Mouse (Mus musculus): Measurements from ENCODE around the gene Ism2.
"Not testable (repeated sequence)": the region's sequence is repeated elsewhere in the genome, so short reads cannot be mapped to it uniquely, and the experiment has no call there.

Ism2 gene

GRCm38 (mm10) chr12:87299657-87300440 lies at the start of gene Ism2:
Gene Ism2 (minus strand): TSS chr12:87299705.
- no peak for DNase-seq (ENCODE audit: extremely low read depth, low read depth, low spot score)

DNA sequence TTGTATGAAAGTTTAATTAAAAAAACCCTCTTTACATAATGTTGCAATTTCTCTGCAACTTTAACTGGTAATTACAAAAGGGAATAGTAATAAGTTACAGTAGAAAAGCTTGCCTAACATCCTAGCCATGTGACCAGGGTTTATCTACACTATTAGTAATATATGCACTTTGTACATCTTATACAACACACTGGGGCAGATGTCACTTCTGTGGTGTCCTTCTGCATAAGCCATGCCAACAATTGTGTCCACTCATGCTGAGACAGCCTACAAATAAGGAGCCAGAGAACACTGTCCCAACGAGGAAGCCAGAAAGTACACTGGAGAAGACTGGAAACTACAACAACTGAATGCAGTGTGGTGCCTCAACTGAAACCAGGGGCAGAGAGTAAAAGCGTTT lies 48.5 kb upstream of the Ism2 start:
- DNase-seq (ENCODE audit: extremely low read depth, low read depth, low spot score) = no peak

DNA sequence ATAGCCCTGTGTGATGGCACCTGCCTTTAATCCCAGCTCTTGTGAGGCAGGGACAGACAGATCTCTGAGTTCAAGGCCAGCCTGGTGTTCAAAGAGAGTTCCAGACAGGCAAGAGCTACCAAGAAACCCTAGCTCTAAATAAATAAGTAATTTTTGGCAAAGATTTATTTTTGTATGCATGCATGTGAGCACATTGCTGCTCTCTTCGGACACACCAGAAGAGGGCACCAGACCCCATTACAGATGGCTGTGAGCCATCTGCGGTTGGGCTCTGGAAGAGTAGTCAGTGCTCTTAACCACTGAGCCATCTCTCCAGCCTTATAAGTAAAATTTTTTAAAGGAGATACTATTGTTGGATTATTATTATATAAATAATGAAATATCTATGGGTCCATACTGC lies 48.0 kb upstream of the Ism2 start:
- DNase-seq (ENCODE audit: extremely low read depth, low read depth, low spot score) = no peak

GRCm38 (mm10) chr12:87343084-87343605 lies 43.6 kb upstream of the Ism2 start:
- no peak for DNase-seq (ENCODE audit: extremely low read depth, low read depth, low spot score)

GRCm38 (mm10) chr12:87338082-87338481 lies 38.6 kb upstream of the Ism2 start:
- no peak for DNase-seq (ENCODE audit: extremely low read depth, low read depth, low spot score)

DNA sequence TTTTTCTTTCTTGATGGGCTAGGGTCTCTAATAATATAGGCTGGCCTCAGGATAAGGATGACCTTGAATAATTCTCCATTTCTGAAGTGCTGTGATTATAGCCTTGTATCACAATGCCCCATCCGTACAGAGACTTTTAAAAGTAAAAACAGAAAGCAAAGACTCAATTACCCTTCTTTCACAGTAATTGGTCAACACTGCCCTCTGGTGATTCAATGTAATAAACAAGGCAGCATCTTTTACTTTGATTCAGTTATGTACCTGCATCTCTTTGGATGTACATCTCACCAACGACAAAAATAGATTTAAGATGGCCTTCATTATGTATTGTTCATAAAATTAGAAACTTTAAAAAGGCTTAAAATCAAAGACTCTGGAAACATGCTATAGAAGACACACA lies 35.4 kb upstream of the Ism2 start:
- DNase-seq (ENCODE audit: extremely low read depth, low read depth, low spot score) = no peak

- no peak for DNase-seq (ENCODE audit: extremely low read depth, low read depth, low spot score)
These were observed 34.3 kb upstream of the Ism2 start for GRCm38 (mm10) chr12:87333794-87334193.

DNA sequence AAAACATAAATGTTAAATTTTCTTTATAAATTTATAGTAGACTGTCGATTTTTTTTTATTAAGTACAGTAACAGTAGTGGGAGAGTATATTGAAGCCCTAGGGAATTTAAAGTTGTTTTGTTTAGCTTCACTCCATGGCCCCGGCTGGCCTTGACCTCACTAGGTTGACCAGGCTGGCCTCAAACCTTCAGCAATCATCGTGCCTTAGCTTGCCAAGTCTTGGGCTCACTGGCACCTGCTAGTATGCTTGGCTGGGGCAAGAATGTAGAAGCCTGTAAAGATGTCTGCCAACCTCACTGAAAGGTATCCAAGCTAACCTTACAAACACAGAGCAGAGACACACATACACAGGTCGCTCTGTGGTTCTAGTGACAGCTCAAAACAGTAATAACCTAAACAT lies 33.0 kb upstream of the Ism2 start:
- no peak for DNase-seq (ENCODE audit: extremely low read depth, low read depth, low spot score)

GRCm38 (mm10) chr12:87331908-87332307 lies 32.4 kb upstream of the Ism2 start:
- no peak for DNase-seq (ENCODE audit: extremely low read depth, low read depth, low spot score)

DNA sequence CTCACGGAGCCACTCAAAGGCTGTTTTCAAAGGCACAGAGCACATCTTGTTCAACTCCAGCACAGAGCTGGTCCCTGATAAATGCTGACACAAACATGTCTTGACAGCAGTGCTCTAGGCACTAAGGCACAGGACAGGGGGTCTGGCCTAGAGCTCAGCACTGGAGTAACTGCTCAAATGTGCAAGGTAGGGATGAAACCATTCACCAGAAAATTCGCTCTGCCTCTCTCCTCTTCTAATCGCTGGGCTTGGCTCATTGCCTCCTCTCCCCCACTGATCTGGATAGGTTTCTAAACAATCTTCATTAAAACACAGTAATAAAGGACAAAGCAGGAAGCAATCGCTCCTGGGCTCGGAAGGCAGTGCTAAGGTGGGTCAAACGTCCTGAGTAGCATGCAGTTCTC lies 31.6 kb upstream of the Ism2 start:
- DNase-seq (ENCODE audit: extremely low read depth, low read depth, low spot score) = no peak

- DNase-seq (ENCODE audit: extremely low read depth, low read depth, low spot score) = no peak
These were observed 30.7 kb upstream of the Ism2 start for GRCm38 (mm10) chr12:87330213-87330612.

- DNase-seq (ENCODE audit: extremely low read depth, low read depth, low spot score) = no peak
These were observed 28.5 kb upstream of the Ism2 start for GRCm38 (mm10) chr12:87328025-87328424.

- DNase-seq (ENCODE audit: extremely low read depth, low read depth, low spot score) = no peak
These were observed 28.1 kb upstream of the Ism2 start for GRCm38 (mm10) chr12:87327610-87328009.

DNA sequence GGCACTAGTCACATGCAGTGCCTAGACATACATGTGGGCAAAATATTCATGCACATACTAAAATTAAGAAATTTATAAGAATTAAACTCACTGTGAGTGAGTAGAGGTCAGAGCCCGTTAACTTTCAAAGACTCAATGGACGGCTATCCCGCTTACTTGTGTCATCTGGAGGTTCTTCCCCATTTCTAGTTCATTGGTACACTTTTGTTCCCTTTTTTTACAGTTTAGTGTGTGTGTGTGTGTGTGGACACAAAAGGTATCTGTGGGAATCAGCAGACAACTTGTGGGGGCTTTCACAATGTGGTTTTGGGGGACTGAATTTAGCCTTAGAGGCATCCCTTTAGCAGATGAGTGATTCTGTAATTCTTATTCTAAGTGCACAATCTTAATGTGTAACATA lies 25.9 kb upstream of the Ism2 start:
- no peak for DNase-seq (ENCODE audit: extremely low read depth, low read depth, low spot score)

DNA sequence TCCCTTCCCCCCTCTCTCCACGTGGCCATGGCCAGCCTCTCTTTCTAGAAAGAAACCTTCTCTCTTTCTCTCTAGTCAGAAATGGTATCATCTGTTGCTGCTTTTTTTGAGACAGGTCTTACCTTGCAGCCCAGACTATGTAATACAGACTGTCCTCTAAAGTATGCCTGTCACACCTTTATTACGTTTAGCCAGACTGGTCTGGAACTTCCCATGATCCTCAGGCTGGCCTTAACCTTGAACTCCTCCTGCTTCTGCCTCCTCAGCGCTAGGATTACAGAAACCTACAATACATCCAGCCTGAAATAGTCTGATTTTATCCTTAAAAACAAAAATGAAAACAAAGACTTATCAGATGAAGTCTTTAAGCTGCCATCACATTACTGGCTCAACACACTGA lies 19.7 kb upstream of the Ism2 start:
- no peak for DNase-seq (ENCODE audit: extremely low read depth, low read depth, low spot score)

DNA sequence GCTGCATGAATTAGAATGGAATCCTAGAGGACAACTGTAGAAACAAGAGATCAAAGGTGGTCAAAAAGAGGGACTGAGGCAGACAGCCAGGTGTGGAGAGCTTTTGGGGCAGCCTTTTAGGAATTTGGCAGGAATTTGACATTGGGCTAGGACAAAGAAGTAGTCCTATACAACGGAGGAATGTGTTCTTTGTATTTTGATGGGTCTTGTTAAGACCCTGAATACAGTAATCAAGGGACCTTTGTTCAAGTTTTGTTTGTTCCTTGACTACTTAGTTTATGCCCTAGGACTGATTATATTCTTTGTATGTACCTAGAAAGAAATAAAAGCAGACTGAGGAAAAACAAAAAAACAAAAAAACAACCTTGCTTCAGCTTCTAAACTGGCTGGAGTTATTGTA lies 18.4 kb upstream of the Ism2 start:
- DNase-seq (ENCODE audit: extremely low read depth, low read depth, low spot score) = no peak

GRCm38 (mm10) chr12:87313098-87313497 lies 13.6 kb upstream of the Ism2 start:
- peak; percentile 59 for DNase-seq (ENCODE audit: extremely low read depth, low read depth, low spot score)

GRCm38 (mm10) chr12:87306584-87306844 lies 7.0 kb upstream of the Ism2 start:
- DNase-seq (ENCODE audit: extremely low read depth, low read depth, low spot score) = not testable (repeated sequence)

DNA sequence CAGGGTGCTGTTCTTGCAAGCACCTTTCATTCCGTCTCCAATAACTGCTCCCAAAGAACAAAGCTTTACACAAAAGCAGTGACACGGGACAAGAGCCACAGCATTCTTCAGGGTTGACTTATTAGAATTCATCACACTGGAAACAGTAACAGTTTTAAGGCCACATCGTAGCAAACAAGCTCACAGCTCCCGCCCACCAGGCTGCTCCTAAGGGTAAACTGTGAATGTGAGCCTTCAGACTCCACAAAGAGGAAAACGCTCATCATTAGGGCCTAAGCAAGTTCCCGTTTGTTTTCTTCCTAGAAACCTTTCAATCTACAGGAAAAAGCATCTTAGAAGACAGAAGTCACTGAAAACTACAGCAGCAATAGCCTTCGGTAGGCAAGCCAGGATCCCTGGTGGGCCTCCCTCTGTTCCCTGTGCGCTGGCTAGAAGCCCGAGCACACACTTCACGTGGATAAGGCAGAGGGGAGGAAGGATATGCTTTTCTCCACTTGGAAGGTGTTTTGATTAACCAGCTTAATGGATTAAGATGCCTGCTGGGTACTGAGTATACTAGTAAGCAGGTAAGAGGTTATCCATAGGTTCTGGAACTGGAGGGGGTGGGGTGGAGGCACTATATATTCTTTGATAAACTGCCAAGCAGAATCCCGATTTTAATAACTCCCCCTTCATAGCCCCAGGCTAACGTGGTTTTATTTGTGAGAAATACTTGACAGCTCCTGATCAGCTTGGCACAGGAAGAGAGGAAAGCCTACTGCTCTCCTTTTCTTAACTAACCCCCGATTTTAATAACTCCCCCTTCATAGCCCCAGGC lies 6.5 kb upstream of the Ism2 start:
- DNase-seq (ENCODE audit: extremely low read depth, low read depth, low spot score) = no peak

DNA sequence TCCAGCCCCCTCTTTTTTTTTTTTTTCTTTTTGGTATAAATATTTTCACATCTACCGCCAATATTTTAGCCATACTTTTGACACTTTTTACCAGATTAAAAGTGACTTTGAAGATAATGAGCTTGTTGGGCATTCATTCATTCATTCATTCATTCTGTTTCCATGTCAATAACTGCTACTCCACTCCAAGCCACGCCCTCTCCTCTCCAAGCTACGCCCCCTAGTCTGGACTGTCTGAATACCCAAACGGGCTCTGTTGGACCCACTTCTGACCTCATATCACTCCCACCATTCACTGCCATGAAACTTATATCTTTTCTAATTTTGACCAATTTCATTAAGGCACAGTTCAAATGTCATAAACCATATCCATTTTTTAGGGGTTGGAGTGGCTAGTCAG lies 1.7 kb upstream of the Ism2 start:
- DNase-seq (ENCODE audit: extremely low read depth, low read depth, low spot score) = no peak

GRCm38 (mm10) chr12:87300441-87300690 lies 861 bp upstream of the Ism2 start:
- no peak for DNase-seq (ENCODE audit: extremely low read depth, low read depth, low spot score)

GRCm38 (mm10) chr12:87299037-87299656 lies 358 bp downstream of the Ism2 start:
- no peak for DNase-seq (ENCODE audit: extremely low read depth, low read depth, low spot score)

All from fat pad, adult 2 months (tissue).